31 mouse cellular contexts compared by ENCODE assay signal in the genomic region with DNA sequence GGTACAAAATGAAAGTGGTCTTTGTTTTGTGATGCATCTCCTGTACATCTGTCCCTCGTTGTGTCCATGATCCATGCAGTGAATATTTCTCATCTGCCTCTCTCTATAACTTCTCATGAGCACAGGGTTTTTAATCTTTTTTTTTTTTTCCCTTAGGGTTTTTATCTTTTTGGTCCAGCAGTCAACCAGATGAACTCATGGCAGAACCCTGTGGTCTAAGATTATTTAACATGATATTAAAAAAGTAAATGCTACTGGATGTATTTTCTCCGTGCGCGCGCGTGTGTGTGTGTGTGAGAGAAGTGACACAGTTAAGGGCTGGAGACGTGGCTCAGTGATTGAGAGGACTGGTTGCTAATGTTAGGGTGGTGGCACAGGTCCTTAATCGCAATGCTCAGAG. TPM values are rescaled to one million over a fixed set of nuclear protein-coding genes. Genes with fewer than 3 reads are reported as not detected.
"Had no signal": no experiment of that assay in that cellular context is flagged by ENCODE, and none has a peak within 500 bp of the region (broad histone marks: within the 10 kb centered on the region; RNA-seq: fewer than 3 reads in every experiment).

No protein-coding gene starts in this region.

- DNase-seq: cerebellum, adult 2 months; cerebellum, adult 9-10 months; cerebellum, adult 9-11 months; cerebellum, postnatal 10 days; cerebellum, postnatal 14 days; cerebellum, postnatal 25 days; cerebellum, postnatal 36 days; embryo, embryonic 11 days; forebrain, postnatal 0 days; gastrocnemius, adult 2 months; gastrocnemius, postnatal 10 days; gastrocnemius, postnatal 14 days; gastrocnemius, postnatal 25 days; gastrocnemius, postnatal 36 days; heart, adult 18-20 months; heart, adult 2 months had no signal

- ATAC-seq: forebrain, embryonic 13.5 days; forebrain, embryonic 14.5 days; forebrain, embryonic 15.5 days; forebrain, embryonic 16.5 days; forebrain, postnatal 0 days had no signal

- H3K9ac ChIP-seq: embryonic facial prominence, embryonic 12.5 days; embryonic facial prominence, embryonic 13.5 days; embryonic facial prominence, embryonic 15.5 days; forebrain, embryonic 12.5 days; forebrain, embryonic 13.5 days; forebrain, embryonic 15.5 days; forebrain, postnatal 0 days had no signal

- H3K4me2 ChIP-seq: embryonic facial prominence, embryonic 12.5 days; embryonic facial prominence, embryonic 13.5 days; embryonic facial prominence, embryonic 15.5 days; forebrain, embryonic 12.5 days; forebrain, embryonic 13.5 days; forebrain, embryonic 15.5 days had no signal

- H3K4me3 ChIP-seq: embryonic facial prominence, embryonic 10.5 days; embryonic facial prominence, embryonic 12.5 days; embryonic facial prominence, embryonic 13.5 days; embryonic facial prominence, embryonic 15.5 days; erythroblast, embryonic 14.5 days; forebrain, embryonic 10.5 days; forebrain, embryonic 12.5 days; forebrain, embryonic 13.5 days; forebrain, embryonic 15.5 days; gastrocnemius, adult 2 months; heart, adult 2 months had no signal

- H3K9me3 ChIP-seq: embryonic facial prominence, embryonic 12.5 days; forebrain, embryonic 12.5 days; forebrain, embryonic 13.5 days; forebrain, embryonic 15.5 days had no signal

- H3K27me3 ChIP-seq: embryonic facial prominence, embryonic 12.5 days; embryonic facial prominence, embryonic 13.5 days; embryonic facial prominence, embryonic 15.5 days; forebrain, embryonic 12.5 days; forebrain, embryonic 13.5 days; forebrain, embryonic 15.5 days had no signal

- H3K4me1 ChIP-seq: embryonic facial prominence, embryonic 10.5 days; embryonic facial prominence, embryonic 12.5 days; embryonic facial prominence, embryonic 13.5 days; embryonic facial prominence, embryonic 15.5 days; forebrain, embryonic 10.5 days; forebrain, embryonic 12.5 days; forebrain, embryonic 13.5 days; forebrain, embryonic 15.5 days had no signal

- H3K27ac ChIP-seq: embryonic facial prominence, embryonic 10.5 days; embryonic facial prominence, embryonic 12.5 days; embryonic facial prominence, embryonic 13.5 days; embryonic facial prominence, embryonic 15.5 days; forebrain, embryonic 10.5 days; forebrain, embryonic 12.5 days; forebrain, embryonic 13.5 days; forebrain, embryonic 15.5 days; gastrocnemius, adult 2 months; heart, adult 2 months had no signal

RNA-seq across cellular contexts. Expression of a gene that starts 8.2 kb away (rescaled TPM):
- polyA plus RNA-seq: erythroblast, embryonic 14.5 days had no signal

RNA-seq across cellular contexts. Expression of a gene that starts 35.3 kb away (rescaled TPM):
- polyA plus RNA-seq: erythroblast, embryonic 14.5 days had no signal

RNA-seq across cellular contexts. Expression of a gene that starts 39.6 kb away (rescaled TPM):
- polyA plus RNA-seq: erythroblast, embryonic 14.5 days had no signal

RNA-seq across cellular contexts. Expression of a gene that starts 39.7 kb away (rescaled TPM):
- total RNA-seq: common myeloid progenitor, adult 5-6 weeks; gastrocnemius, adult 18-20 months; gastrocnemius, postnatal 25 days; gastrocnemius, postnatal 36 days; gastrocnemius, postnatal 4 days; heart, adult 18-20 months had no signal
- polyA plus RNA-seq: erythroblast, embryonic 14.5 days; frontal cortex, adult 2 months; heart, adult 2 months had no signal
